Mouse (Mus musculus): ENCODE measurements around the gene H2-DMb1. TPM values are rescaled to one million over a fixed set of nuclear protein-coding genes. Genes with fewer than 3 reads are reported as not detected.
A peak's percentile ranks its signal among the peaks of the same experiment; 100 is the strongest.

The H2-DMb1 gene
- polyA plus RNA-seq, 1 experiment from 2014 or later, result 2.6 TPM

GRCm38 (mm10) chr17:34199050-34199619, 46.3 kb downstream of the H2-DMb1 start:
- Histone ChIP-seq H3K4me1 (peaks cover 14% of the 10 kb centered on the region), H3K27me3 (peaks cover 73% of the 10 kb centered on the region), H3K9me3 (no peaks in the 10 kb centered on the region), H3K9ac (no peak overlapping the region), H3K27ac (no peak overlapping the region), H3K4me2 (no peak overlapping the region), H3K36me3 (no peaks in the 10 kb centered on the region), H3K4me3 (no peak overlapping the region)
- 63% methylated on average over 12 of the region's 12 CpGs for WGBS
- ATAC-seq (ENCODE audit: insufficient number of reproducible peaks, low FRiP score, low TSS enrichment, low read depth), result no peak

GRCm38 (mm10) chr17:34200047-34200446, 47.2 kb downstream of the H2-DMb1 start:
- H3K4me1 ChIP-seq, result peaks cover 17% of the 10 kb centered on the region
- H3K9ac ChIP-seq, result no peak overlapping the region
- no peak overlapping the region for H3K4me2 ChIP-seq
- H3K27me3 ChIP-seq, result peaks cover 65% of the 10 kb centered on the region
- H3K4me3 ChIP-seq, result no peak overlapping the region
- no peak overlapping the region for H3K27ac ChIP-seq
- no peak for ATAC-seq (ENCODE audit: insufficient number of reproducible peaks, low FRiP score, low TSS enrichment, low read depth)
- no peaks in the 10 kb centered on the region for H3K36me3 ChIP-seq
- 85% methylated on average over 10 of the region's 10 CpGs for WGBS
- H3K9me3 ChIP-seq, result no peaks in the 10 kb centered on the region

- H3K9ac ChIP-seq, result no peak overlapping the region
- H3K9me3 ChIP-seq, result no peaks in the 10 kb centered on the region
- no peaks in the 10 kb centered on the region for H3K36me3 ChIP-seq
- ATAC-seq (ENCODE audit: insufficient number of reproducible peaks, low FRiP score, low TSS enrichment, low read depth), result no peak
- peaks cover 22% of the 10 kb centered on the region for H3K4me1 ChIP-seq
- no peak overlapping the region for H3K4me2 ChIP-seq
- H3K27me3 ChIP-seq, result peaks cover 67% of the 10 kb centered on the region
- WGBS, result 85% methylated on average over 16 of the region's 16 CpGs
- H3K4me3 ChIP-seq, result no peak overlapping the region
- no peak overlapping the region for H3K27ac ChIP-seq
Measured at GRCm38 (mm10) chr17:34200772-34201505, 48.1 kb downstream of the H2-DMb1 start.

- no peak overlapping the region for H3K9ac ChIP-seq
- H3K27me3 ChIP-seq, result peaks cover 66% of the 10 kb centered on the region
- 74% methylated on average over 7 of the region's 7 CpGs for WGBS
- ATAC-seq (ENCODE audit: insufficient number of reproducible peaks, low FRiP score, low TSS enrichment, low read depth), result no peak
- H3K36me3 ChIP-seq, result no peaks in the 10 kb centered on the region
- H3K27ac ChIP-seq, result no peak overlapping the region
- no peaks in the 10 kb centered on the region for H3K9me3 ChIP-seq
- H3K4me1 ChIP-seq, result peaks cover 22% of the 10 kb centered on the region
- no peak overlapping the region for H3K4me3 ChIP-seq
- no peak overlapping the region for H3K4me2 ChIP-seq
Measured at GRCm38 (mm10) chr17:34201506-34202055, 48.7 kb downstream of the H2-DMb1 start.

- Histone ChIP-seq H3K4me1 (peaks cover 14% of the 10 kb centered on the region), H3K4me2 (no peak overlapping the region), H3K36me3 (no peaks in the 10 kb centered on the region), H3K9me3 (no peaks in the 10 kb centered on the region), H3K27ac (no peak overlapping the region), H3K9ac (no peak overlapping the region), H3K27me3 (peaks cover 56% of the 10 kb centered on the region), H3K4me3 (no peak overlapping the region)
- WGBS, result 81% methylated on average over 4 of the region's 4 CpGs
- peak; percentile 46; the same call in 1 of the 2 replicates for ATAC-seq (ENCODE audit: insufficient number of reproducible peaks, low FRiP score, low TSS enrichment, low read depth)
Measured at GRCm38 (mm10) chr17:34202760-34203442, 50.0 kb downstream of the H2-DMb1 start.

DNA sequence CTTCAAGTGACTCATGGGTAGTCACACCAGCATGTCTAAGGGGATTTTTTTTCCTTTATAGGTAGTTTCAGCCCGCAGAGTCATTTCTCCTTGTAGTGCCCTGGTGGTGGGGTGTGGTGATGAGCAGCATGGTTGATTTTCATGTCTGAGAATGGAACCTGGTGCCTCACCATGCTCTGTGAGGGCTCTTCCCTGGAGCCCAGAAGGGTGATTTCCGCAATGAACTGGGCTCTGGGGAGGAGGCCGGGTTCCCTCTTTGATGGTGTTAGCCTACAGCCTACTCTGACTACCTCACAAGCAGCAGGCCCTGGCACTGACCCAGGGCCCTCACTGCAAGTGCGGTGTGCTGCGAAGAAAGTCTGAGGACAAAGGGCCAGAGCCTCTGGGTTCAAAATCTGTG, 50.6 kb downstream of the H2-DMb1 start, which contains the start of gene Tap2:
Gene Tap2 (plus strand): TSS at position 84 of the 400 bp plus-strand sequence.
- peak within 1 kb of the TSS; percentile 72 for H3K4me3 ChIP-seq
- H3K36me3 ChIP-seq, result no peaks in the 10 kb centered on the region
- H3K27me3 ChIP-seq, result peaks cover 54% of the 10 kb centered on the region
- 76% methylated on average over 5 of the region's 5 CpGs for WGBS
- no peak for ATAC-seq (ENCODE audit: insufficient number of reproducible peaks, low FRiP score, low TSS enrichment, low read depth)
- peak within 1 kb of the TSS; percentile 87 for H3K4me2 ChIP-seq
- H3K9me3 ChIP-seq, result no peaks in the 10 kb centered on the region
- H3K27ac ChIP-seq, result no peak within 1 kb of the TSS
- peak within 1 kb of the TSS; percentile 59 for H3K9ac ChIP-seq
- H3K4me1 ChIP-seq, result peaks cover 9% of the 10 kb centered on the region

- Histone ChIP-seq H3K36me3 (no peaks in the 10 kb centered on the region), H3K9ac (peak overlapping the region; percentile 59), H3K4me3 (peak overlapping the region; percentile 72), H3K27me3 (peaks cover 54% of the 10 kb centered on the region), H3K4me1 (peaks cover 8% of the 10 kb centered on the region), H3K27ac (no peak overlapping the region), H3K4me2 (peak overlapping the region; percentile 87), H3K9me3 (no peaks in the 10 kb centered on the region)
- under 1% methylated on average over 44 of the region's 44 CpGs for WGBS
- no peak for ATAC-seq (ENCODE audit: insufficient number of reproducible peaks, low FRiP score, low TSS enrichment, low read depth)
Measured at GRCm38 (mm10) chr17:34204303-34205010, 51.6 kb downstream of the H2-DMb1 start.

- Histone ChIP-seq H3K9ac (peak overlapping the region; percentile 59), H3K4me3 (peak overlapping the region; percentile 72), H3K4me1 (peaks cover 8% of the 10 kb centered on the region), H3K27ac (no peak overlapping the region), H3K36me3 (no peaks in the 10 kb centered on the region), H3K27me3 (peaks cover 54% of the 10 kb centered on the region), H3K4me2 (peak overlapping the region; percentile 87), H3K9me3 (no peaks in the 10 kb centered on the region)
- WGBS, result 14% methylated on average over 18 of the region's 18 CpGs
- no peak for ATAC-seq (ENCODE audit: insufficient number of reproducible peaks, low FRiP score, low TSS enrichment, low read depth)
Measured at GRCm38 (mm10) chr17:34205021-34205745, 52.3 kb downstream of the H2-DMb1 start.

- Histone ChIP-seq H3K9me3 (no peaks in the 10 kb centered on the region), H3K27me3 (peaks cover 54% of the 10 kb centered on the region), H3K4me3 (no peak overlapping the region), H3K4me2 (no peak overlapping the region), H3K4me1 (peaks cover 8% of the 10 kb centered on the region), H3K27ac (no peak overlapping the region), H3K9ac (no peak overlapping the region), H3K36me3 (no peaks in the 10 kb centered on the region)
- ATAC-seq (ENCODE audit: insufficient number of reproducible peaks, low FRiP score, low TSS enrichment, low read depth), result no peak
- WGBS, result 28% methylated on average over 9 of the region's 9 CpGs
Measured at GRCm38 (mm10) chr17:34205746-34206176, 52.9 kb downstream of the H2-DMb1 start.

- Histone ChIP-seq H3K27me3 (peaks cover 60% of the 10 kb centered on the region), H3K27ac (no peak overlapping the region), H3K4me1 (peaks cover 8% of the 10 kb centered on the region), H3K4me3 (no peak overlapping the region), H3K9ac (no peak overlapping the region), H3K9me3 (no peaks in the 10 kb centered on the region), H3K4me2 (no peak overlapping the region), H3K36me3 (no peaks in the 10 kb centered on the region)
- WGBS, result 85% methylated on average over 5 of the region's 5 CpGs
- no peak for ATAC-seq (ENCODE audit: insufficient number of reproducible peaks, low FRiP score, low TSS enrichment, low read depth)
Measured at GRCm38 (mm10) chr17:34206731-34207130, 53.9 kb downstream of the H2-DMb1 start.

- WGBS, result 56% methylated on average over 3 of the region's 3 CpGs
Measured at GRCm38 (mm10) chr17:34207456-34207855, 54.6 kb downstream of the H2-DMb1 start.

More at GRCm38 (mm10) chr17:34207456-34207855, 54.6 kb downstream of the H2-DMb1 start:
- Histone ChIP-seq H3K4me3 (no peak overlapping the region), H3K9me3 (no peaks in the 10 kb centered on the region), H3K36me3 (no peaks in the 10 kb centered on the region), H3K4me2 (no peak overlapping the region), H3K4me1 (peaks cover 8% of the 10 kb centered on the region), H3K27me3 (peaks cover 67% of the 10 kb centered on the region), H3K27ac (no peak overlapping the region), H3K9ac (no peak overlapping the region)
- no peak for ATAC-seq (ENCODE audit: insufficient number of reproducible peaks, low FRiP score, low TSS enrichment, low read depth)

Measured in limb, embryonic 15.5 days (tissue).